Comparison of ENCODE assay signal across 8 mouse cellular contexts in genomic region chr16:9994951-9995813, GRCm38 (mm10). TPM values are rescaled to one million over a fixed set of nuclear protein-coding genes. Genes with fewer than 3 reads are reported as not detected.
DNase-seq lines count a peak whose midpoint lies in the region; TF ChIP-seq lines count a peak whose summit lies in the region.

Grin2a (minus strand) TSS chr16:9995560.

- under 1% methylated on average over 69 of the region's 69 CpGs for WGBS in cerebellum, adult 2 months

- H3K27me3 ChIP-seq in cerebellum, adult 2 months (ENCODE audit: control insufficient read depth, insufficient read depth, low read length) = no peaks in the 10 kb centered on the region

- H3K4me1 ChIP-seq in cerebellum, adult 2 months (ENCODE audit: control insufficient read depth, insufficient read depth, low read length) = peaks cover 20% of the 10 kb centered on the region

- peak within 1 kb of the TSS; percentile 74 for H3K4me3 ChIP-seq in cerebellum, adult 2 months (replicated peaks; ENCODE audit: insufficient read depth, low read depth, low read length)

- intact Hi-C loops in left cerebral cortex, postnatal 14 days (cut with DNase I) = loop anchor here (1.0 to 10.0 kb wide), 4 partner anchors 68 to 986 kb away; no protein-coding TSS in a partner anchor

- DNase-seq in kidney, postnatal 10 days = peak; percentile 16
- no peak for DNase-seq in kidney, postnatal 25 days
- peak; percentile 84 to 89 for DNase-seq in cerebellum, adult 2 months
- DNase-seq in frontal cortex, adult 2 months (ENCODE audit: extremely low spot score in 1 of 2, low spot score in 1 of 2) = peak; percentile 38 to 82
- DNase-seq in left cerebral cortex, postnatal 14 days (ENCODE audit: low spot score in 2 of 2) = peak; percentile 75 to 83
- peak; percentile 32 for DNase-seq in retina, postnatal 1 day
- DNase-seq in urinary bladder, adult 18-20 months (ENCODE audit: low spot score in 2 of 2) = no peak
- DNase-seq in lung, postnatal 10 days = no peak

- peak; percentile 40; the same call in 1 of the 2 replicates for TF ChIP-seq POLR2A in cerebellum, adult 2 months (IDR thresholded peaks at IDR 0.05; ENCODE audit: borderline replicate concordance, insufficient read depth, low read length)

- H3K27ac ChIP-seq in cerebellum, adult 2 months (ENCODE audit: insufficient read depth, low read length) = peak within 1 kb of the TSS; percentile 94

- no peak for TF ChIP-seq CTCF in cerebellum, adult 2 months (IDR thresholded peaks at IDR 0.05; ENCODE audit: borderline replicate concordance, insufficient read depth, low read depth, low read length)

RNA-seq across cellular contexts. Expression of gene Grin2a, which starts in this region (rescaled TPM):
- polyA plus RNA-seq in cerebellum, adult 2 months (2012; rRNA removed) = 16.5 and 17.4 TPM in 2 replicates
- 30.1 and 32.4 TPM in 2 replicates for polyA plus RNA-seq in frontal cortex, adult 2 months (2012; rRNA removed)
- 100 to 1,000 TPM; 198 to 236 TPM for total RNA-seq in left cerebral cortex, postnatal 14 days (2021)

Comparison
In these comparisons a context has a peak if more than half of its experiments do, and no peak if none do; other contexts are left out.
1. DNase-seq: peak in kidney, postnatal 10 days (single experiment), cerebellum, adult 2 months (2 of 2), frontal cortex, adult 2 months (2 of 2), left cerebral cortex, postnatal 14 days (2 of 2) and retina, postnatal 1 day (single experiment); none in kidney, postnatal 25 days (0 of 2), urinary bladder, adult 18-20 months (0 of 2) and lung, postnatal 10 days (single experiment).